Mouse (Mus musculus): Measurements from ENCODE around the gene Ttbk1.

GRCm38 (mm10) chr17:46495486-46495885 is 8.0 kb upstream of the Ttbk1 start:
- TF ChIP-seq CTCF (IDR thresholded peaks at IDR 0.05; ENCODE audit: low read depth), result no peak
- TF ChIP-seq EP300 (optimal IDR thresholded peaks at IDR 0.05), result no peak
